Mouse (Mus musculus) Patski (cell line): ENCODE results near the gene Fam193b. TPM values are rescaled to one million over a fixed set of nuclear protein-coding genes. Genes with fewer than 3 reads are reported as not detected.
A peak's percentile ranks its signal among the peaks of the same experiment; 100 is the strongest.

ENCODE experiments used
- ATAC-seq: fragments of 100-300 bp; one replicate; pipeline ENCODE4 v1.8.0; 2021
- CTCF ChIA-PET: fragments of 350-600 bp; sonication (Branson Sonifier 250); formaldehyde crosslinking; loops from one replicate; lab custom pipeline; 2022; ENCODE audit warnings: inconsistent platforms; lab: Charles Lee
- POLR2A ChIA-PET: fragments of 350-600 bp; sonication (Branson Sonifier 250); formaldehyde crosslinking; loops from one replicate; lab custom pipeline; 2022; ENCODE audit warnings: antibody characterized with exemption, inconsistent platforms; lab: Charles Lee
- DNase-seq: peaks from one replicate; pipeline ENCODE4 v3.0.0-alpha.2; 2011; ENCODE audit warnings: low read depth, low spot score
- H3K27me3 ChIP-seq: fragments of 371-371 bp; one replicate; pipeline ENCODE4 v1.5.1; 2021
- CTCF ChIP-seq: fragments of 100-300 bp; IDR thresholded peaks from one replicate; pipeline ENCODE4 v1.5.1; 2021
- in situ Hi-C: fragments of 300-500 bp; cut with MboI; formaldehyde crosslinking; loops from 3 replicates; pipeline ENCODE4 v1.11.1; 2018; ENCODE audit warnings: low pct_unique_long_range_greater_than_20kb, mixed read lengths
- polyA plus RNA-seq: library from polyadenylated mRNA; unstranded; gene quantifications from one replicate; pipeline ENCODE4 v1.2.3, GENCODE M21; 2021

Fam193b gene
- polyA plus RNA-seq, 1 experiment from 2014 or later = 66.5 TPM

DNA sequence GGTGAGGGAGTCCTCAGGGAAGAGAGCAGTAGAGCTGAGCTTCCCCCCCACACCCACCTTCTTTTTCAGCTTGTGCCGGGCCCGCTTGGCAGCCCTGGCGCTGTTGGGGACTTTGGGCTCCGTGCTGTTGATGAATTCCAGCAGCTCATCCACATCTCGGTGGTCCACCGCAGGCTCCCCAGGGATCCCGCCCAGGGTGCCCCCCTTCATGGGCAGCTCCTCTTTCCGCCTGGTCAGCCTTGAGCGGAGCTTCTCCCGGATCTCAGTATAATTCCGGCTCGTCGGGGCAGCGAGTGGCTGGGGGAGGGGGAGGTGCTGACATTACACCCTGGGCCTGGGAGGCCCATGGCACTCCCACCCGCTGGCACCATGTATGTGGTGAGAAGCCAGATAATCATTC lies 21.9 kb downstream of the Fam193b start:
- TF ChIP-seq CTCF = no peak
- H3K27me3 ChIP-seq = no peaks in the 10 kb centered on the region
- POLR2A ChIA-PET = no interaction called here
- CTCF ChIA-PET = interaction anchor here (0.8 to 1.3 kb wide), 3 partner anchors 10 to 19 kb away, joined by 3 to 4 read pairs (median 3); partner anchors contain the start of gene Ddx41
- no peak for ATAC-seq
- in situ Hi-C loops = no loop called here
- DNase-seq = no peak

DNA sequence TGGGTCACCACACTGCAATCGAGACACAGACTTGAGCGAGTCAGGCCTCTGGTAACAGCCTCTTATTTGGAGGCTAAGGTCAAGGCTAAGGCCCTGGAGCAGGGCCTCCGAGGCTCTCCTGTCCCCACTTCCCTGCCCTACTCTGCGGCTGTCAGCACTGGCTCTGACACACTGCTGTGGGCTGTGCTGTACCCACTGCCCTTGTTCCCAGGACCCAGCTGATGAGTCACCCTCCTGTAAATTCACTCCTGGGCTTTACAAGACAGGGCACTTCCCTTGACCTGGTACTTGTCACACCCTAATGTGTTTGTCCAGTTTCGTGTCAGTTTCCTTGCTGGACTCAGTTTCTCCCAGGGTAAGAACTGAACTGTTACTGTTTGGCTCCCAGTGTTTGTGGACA lies 22.5 kb downstream of the Fam193b start:
- no peaks in the 10 kb centered on the region for H3K27me3 ChIP-seq
- CTCF ChIA-PET = interaction anchor here (1.3 to 1.5 kb wide), 2 partner anchors 12 to 19 kb away, joined by 3 to 4 read pairs; partner anchors contain the start of gene Ddx41
- ATAC-seq (no peak), DNase-seq (no peak)
- POLR2A ChIA-PET = no interaction called here
- no peak for TF ChIP-seq CTCF
- in situ Hi-C loops = no loop called here

DNA sequence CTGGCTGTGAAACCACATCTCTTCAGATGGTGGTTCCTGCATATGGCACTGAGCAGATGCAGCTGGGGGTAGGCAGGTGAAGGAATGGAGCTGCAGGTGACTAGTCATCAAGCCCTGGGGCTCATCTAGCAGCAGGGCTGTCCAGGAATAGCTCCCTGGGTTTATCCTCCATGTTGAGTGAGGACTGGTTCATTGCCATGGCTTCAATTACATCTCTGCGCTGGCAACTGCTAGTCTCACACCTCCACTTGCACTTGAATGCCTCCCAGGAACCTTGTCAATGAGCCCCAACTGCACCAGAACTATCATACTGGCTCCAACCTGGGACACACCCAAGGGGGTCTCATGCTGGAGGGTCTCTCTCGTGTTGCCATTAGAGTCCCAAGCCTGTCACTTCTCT lies 23.0 kb downstream of the Fam193b start:
- ChIA-PET CTCF (interaction anchor here (1.5 kb wide), 1 partner anchor 19 kb away, joined by 3 read pairs; no protein-coding TSS in a partner anchor), POLR2A (no interaction called here)
- H3K27me3 ChIP-seq = no peaks in the 10 kb centered on the region
- no peak for DNase-seq
- in situ Hi-C loops = no loop called here
- ATAC-seq = no peak
- no peak for TF ChIP-seq CTCF

DNA sequence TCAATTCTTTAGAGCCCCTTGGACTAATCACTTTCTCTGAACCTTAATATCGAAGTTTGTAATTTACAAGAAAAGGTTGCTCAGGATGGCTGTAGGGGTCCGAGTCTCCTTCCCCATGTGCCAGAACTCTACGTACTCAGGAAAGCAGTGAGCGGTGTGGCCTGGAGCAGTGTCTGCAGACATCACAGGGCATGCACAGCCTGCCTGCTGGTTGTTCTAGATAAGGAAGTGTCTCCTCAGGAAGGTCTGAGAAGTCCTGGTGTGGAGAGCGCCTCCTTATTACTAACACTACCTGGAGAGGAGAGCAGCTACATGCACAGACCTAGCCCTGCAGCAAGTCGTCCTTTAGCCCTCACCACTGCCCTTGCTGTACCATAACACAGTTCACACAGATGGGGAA lies 26.1 kb downstream of the Fam193b start:
- in situ Hi-C loops = no loop called here
- H3K27me3 ChIP-seq = no peaks in the 10 kb centered on the region
- POLR2A ChIA-PET = no interaction called here

DNA sequence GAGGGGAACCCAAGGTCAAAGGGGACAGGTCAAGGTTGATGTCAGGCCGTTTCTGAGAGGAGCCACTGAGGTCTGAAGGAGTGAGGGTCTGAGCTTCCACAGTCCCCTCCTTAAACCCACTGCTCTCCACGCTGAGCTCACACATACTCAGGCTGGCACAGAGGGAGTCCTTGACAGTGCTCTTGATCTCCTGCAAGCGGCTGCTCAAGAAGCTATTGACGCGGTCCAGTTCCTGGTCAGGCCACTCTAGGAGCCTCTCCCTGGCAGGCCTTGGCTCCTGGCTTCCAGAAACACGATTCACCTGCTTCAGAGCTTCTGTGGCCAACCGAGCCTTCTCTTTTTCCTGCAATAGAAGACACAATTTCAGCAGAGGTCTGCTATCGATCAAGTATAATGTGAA lies 27.5 kb downstream of the Fam193b start:
- POLR2A ChIA-PET = interaction anchor here (1.5 kb wide), 1 partner anchor 28 kb away, joined by 3 read pairs; no protein-coding TSS in a partner anchor

More for the DNA sequence above, 26.1 kb downstream of the Fam193b start:
- CTCF ChIA-PET = interaction anchor here (1.3 to 1.7 kb wide), 2 partner anchors 8 to 11 kb away, joined by 4 to 6 read pairs; partner anchors contain the start of gene Ddx41
- ATAC-seq = no peak
- DNase-seq = no peak
- TF ChIP-seq CTCF = no peak

DNA sequence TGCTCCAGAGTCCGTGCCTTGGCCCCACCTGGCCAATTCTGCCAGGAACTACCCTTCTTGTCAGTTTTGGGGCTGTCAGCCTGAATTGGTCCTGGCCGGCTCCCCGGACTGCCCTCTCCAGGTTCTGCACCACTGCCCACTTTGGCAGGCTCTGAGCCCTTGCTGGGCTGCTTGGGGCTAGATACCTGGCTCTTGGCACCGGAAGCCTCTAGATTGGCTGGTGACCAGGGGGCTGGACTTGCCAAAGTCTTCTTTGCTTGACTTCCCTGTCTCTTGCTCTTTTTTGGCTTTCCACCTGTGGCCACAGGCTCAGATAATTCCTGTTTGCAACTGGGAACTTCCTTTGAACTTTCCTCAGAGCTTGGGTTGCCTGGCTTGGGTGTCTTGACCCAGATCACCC lies 28.0 kb downstream of the Fam193b start:
- in situ Hi-C loops = no loop called here
- H3K27me3 ChIP-seq = no peaks in the 10 kb centered on the region
- TF ChIP-seq CTCF = no peak
- ChIA-PET CTCF (no interaction called here), POLR2A (interaction anchor here (1.5 kb wide), 1 partner anchor 29 kb away, joined by 3 read pairs; no protein-coding TSS in a partner anchor)
- no peak for ATAC-seq
- peak; percentile 17 for DNase-seq

More for the DNA sequence above, 27.5 kb downstream of the Fam193b start:
- ATAC-seq (no peak), DNase-seq (no peak)
- no peaks in the 10 kb centered on the region for H3K27me3 ChIP-seq
- no peak for TF ChIP-seq CTCF
- in situ Hi-C loops = no loop called here
- CTCF ChIA-PET = interaction anchor here (1.7 kb wide), 1 partner anchor 12 kb away, joined by 4 read pairs; no protein-coding TSS in a partner anchor

DNA sequence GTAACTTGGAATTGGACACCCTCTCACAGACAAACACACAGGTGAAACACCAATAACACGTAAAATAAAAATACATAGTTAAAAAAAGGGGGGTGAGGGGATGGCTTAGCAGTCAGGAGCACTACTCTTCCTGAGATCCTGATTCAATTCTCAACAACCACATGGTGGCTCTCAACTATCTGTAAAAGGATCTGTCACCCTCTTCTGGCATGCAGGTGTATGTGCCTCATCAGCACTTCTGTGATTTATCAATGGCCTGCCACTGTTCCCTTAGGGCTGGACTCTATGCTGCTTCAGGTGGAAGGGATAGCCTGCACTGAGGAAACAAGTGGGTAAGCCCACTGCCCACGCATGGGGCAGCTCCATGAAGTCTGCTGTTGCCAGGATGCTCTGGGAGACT lies 30.0 kb downstream of the Fam193b start:
- no peak for DNase-seq
- no peak for ATAC-seq
- in situ Hi-C loops = no loop called here
- ChIA-PET CTCF (interaction anchor here (1.6 to 1.9 kb wide), 2 partner anchors 13 to 19 kb away, joined by 3 to 5 read pairs; no protein-coding TSS in a partner anchor), POLR2A (no interaction called here)
- TF ChIP-seq CTCF = no peak
- no peaks in the 10 kb centered on the region for H3K27me3 ChIP-seq

DNA sequence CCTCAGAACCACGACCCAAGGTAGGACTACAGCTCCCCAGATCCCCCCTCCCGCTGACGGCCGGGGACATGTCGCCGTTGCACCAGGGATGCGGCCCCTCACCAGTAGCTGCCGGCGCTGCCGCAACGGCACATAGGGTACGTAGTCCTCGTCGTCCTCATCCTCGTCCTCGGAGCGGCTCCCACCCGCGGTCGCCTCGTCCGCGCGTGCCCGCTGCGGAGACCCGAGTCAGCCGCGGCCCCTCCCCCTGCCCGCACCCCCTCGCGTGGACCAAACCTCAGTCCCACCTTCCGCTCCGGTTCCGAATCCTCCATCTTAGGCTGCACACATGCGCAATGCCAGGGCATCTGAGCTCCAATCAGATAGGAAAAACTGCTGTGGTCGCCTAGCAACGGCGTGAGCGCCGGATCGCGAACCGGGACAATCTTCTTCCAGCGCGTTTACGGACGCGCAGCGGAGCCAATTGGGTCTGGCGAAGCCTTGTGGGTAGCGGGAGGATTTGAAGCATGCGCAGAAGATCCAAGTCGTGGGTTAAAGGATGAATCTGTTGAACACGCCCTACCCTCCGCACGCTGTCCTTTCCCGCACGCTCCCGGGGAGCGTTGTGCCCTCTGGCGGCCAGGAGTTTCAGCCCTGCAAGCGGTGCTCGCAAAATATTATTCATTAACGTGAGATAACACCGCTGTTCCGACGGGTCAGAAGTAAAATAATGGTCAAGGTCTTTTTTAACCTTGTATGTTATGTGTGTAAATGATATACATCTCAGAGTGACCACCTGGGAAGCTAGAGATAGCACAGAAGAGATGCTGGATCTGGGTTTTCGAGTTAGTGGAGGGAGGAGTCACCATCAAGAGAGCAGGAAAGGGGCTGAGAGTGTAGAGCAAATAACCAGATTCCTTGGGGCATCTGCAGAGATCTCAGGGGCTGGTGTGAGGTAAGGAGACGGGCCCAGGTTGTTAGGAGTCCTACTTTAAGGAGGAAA lies 34.4 kb downstream of the Fam193b start, which contains the start of gene Ddx41:
Gene Ddx41, minus strand, starts transcription at position 465 of the 982 bp plus-strand sequence.
- H3K27me3 ChIP-seq = no peaks in the 10 kb centered on the region
- TF ChIP-seq CTCF = no peak
- peak; percentile 98 for DNase-seq
- CTCF ChIA-PET = interaction anchor here (0.7 to 1.6 kb wide), 10 partner anchors 9 to 71 kb away, joined by 3 to 9 read pairs (median 3); no protein-coding TSS in a partner anchor
- POLR2A ChIA-PET = interaction anchor here (0.6 to 0.8 kb wide), 2 partner anchors 113 to 131 kb away, joined by 3 read pairs; no protein-coding TSS in a partner anchor
- peak; percentile 87 for ATAC-seq
- in situ Hi-C loops = no loop called here

DNA sequence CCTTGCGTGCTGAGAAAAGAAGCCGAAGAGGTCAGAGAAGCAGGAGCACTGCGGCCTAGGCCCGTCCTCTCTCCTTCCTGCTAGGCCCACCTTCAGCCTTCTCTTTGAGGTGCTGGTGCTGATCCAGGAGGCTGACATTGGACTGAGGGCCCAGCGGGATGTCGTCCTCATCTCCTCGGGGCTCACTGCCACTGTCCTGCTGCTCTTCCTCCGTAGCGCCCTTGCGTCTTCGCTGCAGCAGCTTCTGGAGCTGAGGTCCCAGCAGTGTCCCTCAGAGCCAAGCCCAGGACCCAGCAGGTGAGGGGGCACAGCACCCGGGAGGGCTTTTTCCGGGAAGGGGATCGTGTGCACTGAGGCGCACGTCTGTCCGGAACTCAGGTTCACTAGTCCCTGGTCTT lies 35.1 kb downstream of the Fam193b start:
- H3K27me3 ChIP-seq = no peaks in the 10 kb centered on the region
- ATAC-seq = peak; percentile 2
- in situ Hi-C loops = no loop called here
- POLR2A ChIA-PET = interaction anchor here (0.6 kb wide), 1 partner anchor 114 kb away, joined by 3 read pairs; no protein-coding TSS in a partner anchor
- no peak for TF ChIP-seq CTCF
- CTCF ChIA-PET = interaction anchor here (0.7 to 1.6 kb wide), 8 partner anchors 8 to 70 kb away, joined by 3 to 9 read pairs (median 4); no protein-coding TSS in a partner anchor
- no peak for DNase-seq

DNA sequence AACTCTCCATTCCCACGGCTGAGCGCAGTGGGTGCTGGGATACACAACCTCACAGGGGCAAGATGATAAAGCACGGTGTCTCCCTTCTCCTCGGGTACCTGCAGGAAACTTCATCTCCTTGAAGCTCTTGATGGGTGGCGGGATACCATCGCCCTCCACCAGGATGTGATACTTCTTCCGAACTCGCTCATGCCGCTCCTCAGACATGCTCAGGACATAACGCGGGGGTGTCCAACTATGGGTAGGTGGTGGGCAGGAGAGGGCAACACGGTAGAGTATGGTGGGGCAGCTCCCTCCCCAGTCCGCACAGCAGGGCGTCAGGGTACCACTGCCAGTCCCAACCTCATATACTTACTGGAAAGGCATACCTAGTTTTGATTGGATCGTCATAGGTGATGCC lies 35.7 kb downstream of the Fam193b start:
- ATAC-seq (no peak), DNase-seq (no peak)
- POLR2A ChIA-PET = interaction anchor here (0.6 kb wide), 1 partner anchor 40 kb away, joined by 4 read pairs; no protein-coding TSS in a partner anchor
- CTCF ChIA-PET = interaction anchor here (0.8 kb wide), 1 partner anchor 72 kb away, joined by 3 read pairs; no protein-coding TSS in a partner anchor
- in situ Hi-C loops = no loop called here
- no peaks in the 10 kb centered on the region for H3K27me3 ChIP-seq
- no peak for TF ChIP-seq CTCF
